Mouse (Mus musculus) liver, postnatal 0 days (tissue): ENCODE measurements at regions not wholly inside any gene's neighbourhood (a gene's known extent, or its start where the extent isn't known, plus 50 kb on each side); places are given as distances from the start of the nearest gene placed in this dataset.

Source experiments
- CTCF ChIP-seq: sonication (generic); IDR thresholded peaks from 2 replicates; pipeline ENCODE4 v1.5.1; 2016; ENCODE audit warnings: antibody characterized with exemption, low read depth
- EP300 ChIP-seq: IDR thresholded peaks from 2 replicates; pipeline ENCODE4 v1.6.1; 2016; ENCODE audit warnings: antibody characterized with exemption, low read depth, mild to moderate bottlenecking

DNA sequence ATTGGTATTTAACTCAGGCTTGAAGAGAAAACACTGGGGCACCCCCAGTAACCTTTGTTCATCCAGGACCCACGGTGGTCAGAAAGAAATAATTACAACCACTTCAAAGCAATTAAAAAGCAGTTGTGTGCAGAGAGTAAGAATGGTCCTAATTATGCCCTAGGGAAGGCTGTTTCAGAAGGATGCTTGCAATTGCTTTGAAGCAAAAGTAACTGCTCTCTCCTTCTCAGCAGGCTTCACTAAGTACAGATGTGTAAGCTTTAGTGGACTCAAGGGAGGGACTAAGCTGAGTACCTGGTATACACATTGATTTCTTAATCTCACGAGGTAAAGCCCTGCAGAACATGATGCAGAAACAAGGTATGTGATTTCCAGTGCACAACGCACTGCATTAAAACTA lies 1242.1 kb downstream of the Pcdh18 start:
- TF ChIP-seq CTCF, result no peak
- no peak for TF ChIP-seq EP300
